Mouse (Mus musculus): Measurements from ENCODE around the gene Gatd1.

DNA sequence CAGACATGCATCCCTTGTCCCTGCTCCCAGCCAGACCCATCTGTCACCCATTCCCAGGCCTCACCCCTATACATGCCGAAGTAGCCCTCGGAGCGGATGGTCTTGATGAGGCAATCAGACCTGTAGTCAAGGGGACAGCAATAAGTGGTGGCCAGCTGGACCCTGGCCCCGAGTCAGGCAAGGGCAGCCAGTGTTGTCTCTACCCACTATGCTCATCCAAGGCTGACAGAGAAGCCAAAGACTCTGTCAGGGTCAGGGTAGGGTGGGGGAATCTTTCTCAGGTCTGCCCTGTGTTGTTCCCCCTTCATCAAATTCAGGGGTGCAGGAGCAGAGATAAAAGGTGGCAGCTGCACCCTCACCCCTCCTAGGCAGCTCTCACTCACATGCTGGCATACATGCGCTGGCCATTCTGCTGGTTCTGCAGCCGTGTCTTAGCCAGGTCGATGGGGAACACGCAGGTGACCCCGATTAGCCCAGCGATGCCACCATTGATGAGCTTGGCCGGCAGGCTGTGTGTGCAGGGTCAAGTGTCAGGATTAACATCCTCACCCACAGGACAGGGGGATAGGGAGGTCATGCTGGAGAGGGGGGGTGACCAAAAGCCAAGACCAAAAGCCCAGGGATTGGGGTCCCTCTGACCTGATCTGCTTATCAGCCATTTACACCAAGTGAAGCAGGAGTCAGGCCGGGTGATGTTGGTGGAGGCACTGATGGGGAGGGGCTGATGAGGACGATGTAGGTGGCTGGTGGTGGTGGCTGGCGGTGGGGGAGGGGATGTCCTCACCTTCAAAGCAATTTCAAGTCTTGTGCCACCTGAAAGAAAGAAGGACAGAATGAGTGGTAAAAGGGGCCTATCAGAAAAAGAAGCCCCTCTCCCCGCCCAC lies 19.8 kb upstream of the Gatd1 start:
- TF ChIP-seq CTCF (IDR thresholded peaks at IDR 0.05; ENCODE audit: extremely low read depth, insufficient read length, insufficient replicate concordance, low read depth, low read length) (no peak), POLR2A (IDR thresholded peaks at IDR 0.05; ENCODE audit: low read depth, low read length) (no peak)
